Mouse (Mus musculus): ENCODE results near the gene Rora. TPM values are rescaled to one million over a fixed set of nuclear protein-coding genes. Genes with fewer than 3 reads are reported as not detected.

Rora gene
- polyA plus RNA-seq, 1 experiment from 2014 or later, result 11.1 TPM

DNA sequence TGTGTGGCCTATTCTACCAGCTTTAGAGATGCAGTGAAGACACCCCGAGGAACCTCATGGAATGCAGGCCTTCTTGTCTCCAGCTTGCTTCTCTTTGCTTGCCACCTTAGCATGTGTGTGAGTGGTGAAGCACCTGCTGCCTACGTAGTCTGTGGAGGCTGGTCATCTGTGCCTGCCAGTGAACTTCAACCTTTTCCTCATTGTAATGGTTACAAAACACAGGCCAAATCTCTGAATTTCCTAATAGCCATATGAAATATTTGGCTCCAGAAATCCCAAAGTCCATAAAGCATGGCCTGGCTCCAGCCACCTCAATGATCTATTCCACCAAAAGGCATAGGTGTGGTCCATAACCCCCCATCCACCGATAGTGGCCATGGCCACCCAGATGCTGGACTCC, 631.4 kb downstream of the Rora start:
- Histone ChIP-seq H3K4me1 (replicated peaks) (peaks cover 7% of the 10 kb centered on the region), H3K9me3 (no peaks in the 10 kb centered on the region), H3K4me2 (no peak overlapping the region), H3K27me3 (peaks cover 17% of the 10 kb centered on the region), H3K36me3 (no peaks in the 10 kb centered on the region), H3K4me3 (no peak overlapping the region), H3K27ac (replicated peaks) (no peak overlapping the region), H3K9ac (no peak overlapping the region)
- ATAC-seq (ENCODE audit: low read depth), result no peak
- 90% methylated on average over 3 of the region's 3 CpGs for WGBS

DNA sequence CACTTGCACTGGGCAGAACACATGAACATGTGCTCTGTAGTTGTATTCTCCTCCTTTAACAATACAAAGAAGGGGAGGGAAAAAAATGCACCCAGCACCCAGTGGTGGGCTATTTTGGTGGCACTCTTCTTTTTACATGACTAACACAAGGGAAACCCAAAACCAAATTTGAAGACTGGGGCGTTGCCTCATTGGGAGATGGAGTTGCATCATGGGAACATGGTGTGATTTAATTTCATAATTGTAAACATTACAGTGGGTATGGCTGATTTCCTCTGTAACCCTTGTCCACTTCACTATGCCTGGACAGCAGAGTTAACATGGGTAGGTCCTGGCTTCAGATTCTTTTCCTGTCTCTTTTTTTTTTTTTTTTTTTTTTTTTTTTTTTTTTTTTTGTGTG, 634.5 kb downstream of the Rora start:
- peaks cover 25% of the 10 kb centered on the region for H3K4me1 ChIP-seq (replicated peaks)
- H3K4me2 ChIP-seq, result no peak overlapping the region
- H3K27me3 ChIP-seq, result peaks cover 44% of the 10 kb centered on the region
- no peak overlapping the region for H3K9ac ChIP-seq
- H3K9me3 ChIP-seq, result no peaks in the 10 kb centered on the region
- no peak overlapping the region for H3K27ac ChIP-seq (replicated peaks)
- H3K4me3 ChIP-seq, result no peak overlapping the region
- 88% methylated on average over 1 of the region's 1 CpGs for WGBS
- no peaks in the 10 kb centered on the region for H3K36me3 ChIP-seq
- no peak for ATAC-seq (ENCODE audit: low read depth)

DNA sequence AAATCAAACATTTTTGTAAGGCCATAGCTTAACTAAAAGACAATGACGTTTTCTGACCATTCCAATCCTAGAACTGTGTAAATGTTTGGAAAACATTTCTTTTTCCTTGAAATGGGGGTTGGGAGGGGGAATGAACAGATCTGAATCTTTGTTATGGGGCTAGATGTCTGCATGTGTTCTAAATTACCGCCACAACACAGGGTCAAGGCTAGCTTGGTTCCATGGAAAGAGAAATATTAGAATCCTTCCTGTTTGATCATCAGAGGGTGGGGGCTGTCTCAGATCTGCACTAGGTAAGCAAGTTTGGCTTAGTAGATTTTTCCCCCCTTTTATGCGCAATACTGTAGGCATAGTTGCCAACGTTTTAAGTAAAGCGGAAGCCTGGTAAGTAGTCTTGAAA, 635.0 kb downstream of the Rora start:
- H3K4me1 ChIP-seq (replicated peaks), result peaks cover 25% of the 10 kb centered on the region
- no peak overlapping the region for H3K4me2 ChIP-seq
- no peaks in the 10 kb centered on the region for H3K9me3 ChIP-seq
- H3K27ac ChIP-seq (replicated peaks), result no peak overlapping the region
- 49% methylated on average over 5 of the region's 5 CpGs for WGBS
- H3K27me3 ChIP-seq, result peaks cover 49% of the 10 kb centered on the region
- H3K9ac ChIP-seq, result no peak overlapping the region
- ATAC-seq (ENCODE audit: low read depth), result no peak
- no peaks in the 10 kb centered on the region for H3K36me3 ChIP-seq
- no peak overlapping the region for H3K4me3 ChIP-seq

DNA sequence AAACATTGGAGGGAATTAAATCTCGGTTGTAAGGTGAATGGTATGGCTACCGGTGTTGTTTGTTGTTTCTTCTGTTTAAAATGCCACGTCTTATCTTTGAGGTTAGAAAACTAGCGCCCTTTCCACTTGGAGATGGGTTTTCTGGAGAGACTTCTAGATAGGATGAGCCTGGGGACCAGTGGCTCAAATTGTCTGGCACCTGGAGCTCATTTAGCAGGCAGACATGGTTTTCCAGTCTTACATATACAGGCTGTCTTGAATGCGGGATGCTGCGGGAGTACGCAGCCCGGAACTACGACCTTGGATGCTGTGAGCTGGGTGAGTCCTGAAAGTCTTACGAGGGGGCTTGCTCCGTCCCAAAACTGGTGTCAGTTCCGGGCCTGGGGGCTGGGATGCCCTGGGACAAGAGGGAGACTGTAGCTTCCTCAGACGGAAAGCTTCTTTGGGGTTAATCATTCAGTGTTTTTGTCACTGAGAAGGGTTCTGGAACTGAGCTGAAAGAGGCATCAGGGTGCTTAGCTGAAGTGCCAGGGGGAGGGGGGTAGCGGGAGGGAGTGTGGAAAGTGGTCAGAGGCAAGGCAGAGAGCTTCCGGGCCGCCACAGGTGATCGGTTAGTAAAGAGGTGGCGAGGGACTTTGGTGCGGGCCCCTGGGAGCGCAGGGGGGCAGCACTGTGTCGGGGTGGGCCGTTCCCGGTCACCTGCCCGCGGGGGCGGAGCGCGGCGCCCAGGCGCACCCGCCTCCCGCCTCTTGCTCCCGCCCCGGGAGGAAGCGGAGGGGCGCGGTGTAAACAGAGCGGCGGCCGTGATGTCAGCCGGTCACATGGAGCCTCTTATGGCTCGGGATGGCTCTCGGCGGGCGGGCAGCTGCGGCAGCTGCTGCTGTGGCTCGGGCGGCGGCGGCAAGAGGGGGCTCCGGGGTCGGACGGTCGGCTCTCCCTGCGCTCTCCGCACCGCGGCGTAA, 635.8 kb downstream of the Rora start:
- Histone ChIP-seq H3K4me2 (peak overlapping the region; percentile 99), H3K36me3 (no peaks in the 10 kb centered on the region), H3K4me1 (replicated peaks) (peaks cover 25% of the 10 kb centered on the region), H3K9me3 (no peaks in the 10 kb centered on the region), H3K4me3 (peak overlapping the region; percentile 68), H3K27ac (replicated peaks) (0 out of 2 replicates have a peak overlapping the region, but pooled peaks have one; percentile 14), H3K27me3 (peaks cover 54% of the 10 kb centered on the region), H3K9ac (peak overlapping the region; percentile 78)
- WGBS, result 1% methylated on average over 54 of the region's 59 CpGs
- ATAC-seq (ENCODE audit: low read depth), result peak; percentile 93

DNA sequence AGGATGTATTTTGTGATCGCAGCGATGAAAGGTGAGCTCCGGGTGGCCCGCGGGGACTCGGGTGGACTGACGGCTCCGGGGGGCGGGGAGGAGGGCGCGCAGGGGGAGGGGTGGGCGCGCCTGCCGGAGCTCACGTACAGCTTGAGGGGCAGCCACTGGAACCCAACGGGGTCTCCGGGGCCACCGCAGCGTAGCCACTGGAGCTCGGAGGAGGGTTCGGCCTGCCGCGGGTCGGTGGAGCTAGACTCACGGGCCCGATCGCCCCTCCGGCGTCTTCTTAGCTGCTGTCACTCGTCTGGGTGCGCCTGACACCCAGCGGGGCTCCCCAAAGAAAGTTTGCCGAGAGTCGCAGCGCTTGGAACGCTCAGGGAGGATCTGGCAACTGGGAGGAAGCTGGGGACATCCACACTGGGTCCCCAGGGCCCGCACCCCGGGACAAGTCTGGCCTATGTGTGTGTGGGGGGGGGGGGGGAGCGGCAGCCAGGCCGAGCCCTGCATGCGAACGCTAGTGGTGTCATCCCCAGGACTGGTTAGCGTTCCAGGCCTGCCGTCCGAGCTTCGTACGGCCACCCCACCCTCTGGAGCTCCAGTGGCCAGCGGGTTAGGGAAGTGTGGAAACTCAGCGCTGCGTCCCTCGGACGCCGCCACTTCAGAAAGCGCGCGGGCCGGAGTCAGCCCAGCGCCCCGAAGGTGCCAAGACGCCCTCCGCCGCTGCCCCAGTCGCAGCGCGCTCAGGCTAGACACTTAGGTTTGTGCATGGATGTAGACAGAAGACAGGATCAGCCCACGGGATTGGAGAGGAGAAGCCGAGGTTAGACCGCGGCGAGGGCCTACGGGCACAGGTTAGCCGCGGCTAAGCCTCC, 636.7 kb downstream of the Rora start:
- Histone ChIP-seq H3K4me2 (peak overlapping the region; percentile 99), H3K27me3 (peaks cover 61% of the 10 kb centered on the region), H3K36me3 (no peaks in the 10 kb centered on the region), H3K4me1 (replicated peaks) (peaks cover 25% of the 10 kb centered on the region), H3K9ac (peak overlapping the region; percentile 78), H3K4me3 (peak overlapping the region; percentile 68), H3K9me3 (no peaks in the 10 kb centered on the region), H3K27ac (replicated peaks) (0 out of 2 replicates have a peak overlapping the region, but pooled peaks have one; percentile 3)
- under 1% methylated on average over 73 of the region's 73 CpGs for WGBS
- ATAC-seq (ENCODE audit: low read depth), result peak; percentile 71

DNA sequence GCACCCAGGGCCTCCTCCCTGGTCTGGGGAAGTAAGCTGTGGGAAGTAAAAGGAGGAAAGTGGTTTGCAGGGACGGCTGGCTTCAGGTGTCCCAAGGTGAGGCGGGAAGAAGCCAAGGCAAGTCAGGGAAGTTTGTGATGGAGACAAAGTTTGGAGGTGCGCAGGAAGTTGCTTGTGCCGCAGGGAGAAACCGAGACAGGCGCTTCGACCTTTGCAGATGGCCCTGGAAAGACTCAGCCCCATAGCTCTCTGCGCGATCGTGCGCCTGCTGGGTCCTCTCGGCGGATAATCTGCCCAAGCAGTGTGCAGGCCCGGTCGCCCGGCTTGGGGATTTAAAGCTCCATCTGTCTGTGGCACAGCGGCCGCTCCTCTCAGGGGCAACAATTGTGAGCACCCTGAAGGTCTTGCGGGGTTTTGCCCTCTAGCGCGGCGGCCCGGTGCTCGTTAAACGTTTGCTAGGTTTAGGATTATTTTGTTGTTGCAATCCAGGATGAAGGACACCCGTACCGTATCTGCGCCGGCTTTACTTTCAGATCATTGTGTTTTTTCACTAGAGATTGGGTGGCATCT, 637.4 kb downstream of the Rora start:
- peak overlapping the region; percentile 78 for H3K9ac ChIP-seq
- no peak overlapping the region for H3K27ac ChIP-seq (replicated peaks)
- peaks cover 25% of the 10 kb centered on the region for H3K4me1 ChIP-seq (replicated peaks)
- H3K4me3 ChIP-seq, result peak overlapping the region; percentile 68
- H3K27me3 ChIP-seq, result peaks cover 68% of the 10 kb centered on the region
- 1% methylated on average over 29 of the region's 29 CpGs for WGBS
- no peaks in the 10 kb centered on the region for H3K36me3 ChIP-seq
- H3K4me2 ChIP-seq, result peak overlapping the region; percentile 99
- no peak for ATAC-seq (ENCODE audit: low read depth)
- no peaks in the 10 kb centered on the region for H3K9me3 ChIP-seq

DNA sequence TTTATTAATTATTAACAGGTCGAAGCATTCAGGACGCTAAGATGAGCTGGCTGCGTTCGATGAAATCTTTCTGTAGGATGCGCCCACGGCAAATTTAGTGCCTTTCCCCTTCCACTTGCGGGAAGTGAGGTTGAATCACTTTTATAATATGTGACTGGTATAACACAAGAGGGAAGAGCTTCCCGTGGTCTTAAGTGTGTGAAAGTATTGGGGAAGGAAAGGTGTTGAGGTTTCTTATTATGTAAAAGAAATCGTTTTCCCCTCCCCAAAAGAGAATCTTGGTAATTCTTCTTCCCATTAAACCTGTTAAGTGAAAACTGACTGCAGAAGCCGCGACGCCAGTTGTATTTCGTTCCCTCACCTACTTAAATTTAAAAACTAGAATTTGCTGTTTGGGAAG, 637.9 kb downstream of the Rora start:
- peak overlapping the region; percentile 99 for H3K4me2 ChIP-seq
- H3K9me3 ChIP-seq, result no peaks in the 10 kb centered on the region
- peak overlapping the region; percentile 68 for H3K4me3 ChIP-seq
- peaks cover 70% of the 10 kb centered on the region for H3K27me3 ChIP-seq
- WGBS, result 9% methylated on average over 13 of the region's 13 CpGs
- H3K9ac ChIP-seq, result peak overlapping the region; percentile 78
- H3K4me1 ChIP-seq (replicated peaks), result peaks cover 25% of the 10 kb centered on the region
- H3K27ac ChIP-seq (replicated peaks), result no peak overlapping the region
- no peak for ATAC-seq (ENCODE audit: low read depth)
- no peaks in the 10 kb centered on the region for H3K36me3 ChIP-seq

DNA sequence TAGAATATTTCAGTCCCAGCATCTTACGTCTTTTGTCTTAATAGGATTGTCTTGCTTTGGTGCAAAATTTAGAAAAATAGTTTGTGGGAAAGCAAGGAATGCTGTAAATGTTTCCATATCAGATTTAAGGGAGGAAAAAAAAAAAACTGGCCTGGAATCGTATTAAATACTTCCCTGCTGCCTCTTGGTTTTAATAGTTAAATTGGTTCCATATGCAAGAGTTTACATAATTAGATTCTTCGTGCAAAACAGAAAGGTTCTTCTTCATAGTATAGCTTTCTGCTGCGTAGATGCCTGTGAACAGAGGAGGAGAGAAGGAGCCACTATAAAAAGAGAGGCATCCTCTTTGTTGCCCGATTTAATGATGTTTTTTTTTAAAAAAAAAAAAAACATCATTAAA, 638.8 kb downstream of the Rora start:
- no peak for ATAC-seq (ENCODE audit: low read depth)
- Histone ChIP-seq H3K27me3 (peaks cover 70% of the 10 kb centered on the region), H3K4me3 (no peak overlapping the region), H3K27ac (replicated peaks) (no peak overlapping the region), H3K36me3 (no peaks in the 10 kb centered on the region), H3K4me2 (no peak overlapping the region), H3K9me3 (no peaks in the 10 kb centered on the region), H3K4me1 (replicated peaks) (peaks cover 25% of the 10 kb centered on the region), H3K9ac (no peak overlapping the region)
- WGBS, result 60% methylated on average over 5 of the region's 5 CpGs

DNA sequence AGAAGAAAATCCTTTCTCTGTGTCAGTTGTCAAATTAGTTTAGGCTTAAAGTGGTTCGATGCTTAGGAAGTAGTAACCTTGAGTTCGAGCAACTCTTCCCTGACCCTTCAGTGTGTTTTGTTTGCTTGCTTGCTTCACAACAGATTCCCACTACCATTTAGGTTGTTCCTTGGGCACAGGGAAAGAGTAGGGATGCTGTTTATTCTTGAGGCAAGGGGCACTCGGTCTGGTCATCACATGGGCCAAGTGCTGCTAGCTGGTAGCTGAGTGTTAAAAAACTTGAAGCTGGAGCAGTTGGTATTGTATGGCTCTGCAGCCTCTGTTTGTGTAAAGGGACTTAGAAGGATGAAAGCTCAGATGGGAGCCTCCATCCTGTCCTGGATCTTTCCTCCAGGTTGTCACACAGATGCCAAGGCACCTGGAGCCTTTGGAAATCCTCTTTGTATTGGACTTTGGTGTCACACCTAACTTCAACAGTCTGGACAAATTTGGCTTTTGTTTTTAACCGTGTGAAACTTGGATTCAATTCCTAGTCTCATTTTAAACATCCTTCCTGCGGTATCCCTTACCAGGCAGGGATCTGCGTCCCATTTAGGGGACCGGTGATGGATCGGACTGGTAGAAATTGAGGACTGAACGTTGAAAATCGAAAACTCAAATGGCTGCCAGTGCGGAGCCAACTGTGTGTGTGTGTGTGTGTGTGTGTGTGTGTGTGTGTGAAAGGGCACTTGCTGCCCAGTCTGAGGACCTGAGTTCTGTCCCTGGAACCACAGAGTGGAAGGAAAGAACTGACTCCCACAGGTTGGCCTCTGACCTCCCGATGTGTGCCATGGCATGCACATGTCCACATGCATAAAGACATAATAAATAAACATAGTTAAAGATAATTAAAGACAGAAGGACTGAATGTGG, 639.4 kb downstream of the Rora start:
- Histone ChIP-seq H3K4me2 (no peak overlapping the region), H3K36me3 (no peaks in the 10 kb centered on the region), H3K4me1 (replicated peaks) (peaks cover 25% of the 10 kb centered on the region), H3K27me3 (peaks cover 67% of the 10 kb centered on the region), H3K9me3 (no peaks in the 10 kb centered on the region), H3K9ac (no peak overlapping the region), H3K4me3 (no peak overlapping the region), H3K27ac (replicated peaks) (no peak overlapping the region)
- ATAC-seq (ENCODE audit: low read depth), result no peak
- WGBS, result 84% methylated on average over 12 of the region's 12 CpGs

DNA sequence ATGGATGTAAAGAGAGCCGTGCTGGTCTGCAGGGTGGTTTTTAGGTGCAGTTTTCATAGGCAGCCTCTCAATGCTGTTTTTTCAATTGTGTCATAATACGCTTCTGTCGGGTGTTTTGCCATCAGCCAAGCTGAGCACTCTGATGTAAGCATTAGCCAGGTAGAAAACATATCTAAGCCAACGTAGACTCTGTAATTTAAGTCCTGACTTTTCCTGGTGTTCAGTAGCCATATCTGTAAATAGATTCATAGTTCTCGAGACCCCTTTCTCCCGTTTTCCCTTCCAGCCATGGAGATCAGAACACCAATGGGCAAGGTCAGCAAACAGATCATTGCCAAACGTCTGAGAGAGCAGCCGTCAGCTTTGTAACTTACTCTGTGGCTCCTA, 640.1 kb downstream of the Rora start:
- Histone ChIP-seq H3K27me3 (peaks cover 62% of the 10 kb centered on the region), H3K4me1 (replicated peaks) (peaks cover 25% of the 10 kb centered on the region), H3K27ac (replicated peaks) (no peak overlapping the region), H3K36me3 (no peaks in the 10 kb centered on the region), H3K9ac (no peak overlapping the region), H3K9me3 (no peaks in the 10 kb centered on the region), H3K4me2 (no peak overlapping the region), H3K4me3 (no peak overlapping the region)
- no peak for ATAC-seq (ENCODE audit: low read depth)
- WGBS, result 79% methylated on average over 8 of the region's 8 CpGs

DNA sequence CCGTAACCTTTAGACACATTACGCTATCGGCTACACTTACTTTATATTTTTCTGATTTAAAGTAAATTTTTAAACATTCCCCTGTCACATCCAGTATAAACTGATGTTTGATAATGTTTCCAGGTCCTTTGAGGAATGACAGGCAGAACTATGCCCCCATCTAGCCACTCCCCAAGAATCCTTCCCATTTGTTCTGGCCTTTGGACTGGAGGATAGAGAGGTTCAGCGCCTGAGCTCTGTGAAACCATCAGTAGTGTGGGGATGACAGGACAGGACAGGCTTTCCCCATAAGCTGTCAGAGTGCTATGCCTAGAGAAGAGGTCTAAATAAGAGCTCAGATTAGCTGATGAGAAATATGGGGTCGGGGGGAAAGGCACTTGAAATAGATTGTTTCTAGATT, 640.8 kb downstream of the Rora start:
- Histone ChIP-seq H3K9me3 (no peaks in the 10 kb centered on the region), H3K27ac (replicated peaks) (no peak overlapping the region), H3K4me2 (no peak overlapping the region), H3K36me3 (no peaks in the 10 kb centered on the region), H3K4me3 (no peak overlapping the region), H3K27me3 (peaks cover 54% of the 10 kb centered on the region), H3K4me1 (replicated peaks) (peaks cover 19% of the 10 kb centered on the region), H3K9ac (no peak overlapping the region)
- ATAC-seq (ENCODE audit: low read depth), result no peak
- WGBS, result 88% methylated on average over 5 of the region's 5 CpGs
